Mouse (Mus musculus): ENCODE data around the gene Hist1h2be.

DNA sequence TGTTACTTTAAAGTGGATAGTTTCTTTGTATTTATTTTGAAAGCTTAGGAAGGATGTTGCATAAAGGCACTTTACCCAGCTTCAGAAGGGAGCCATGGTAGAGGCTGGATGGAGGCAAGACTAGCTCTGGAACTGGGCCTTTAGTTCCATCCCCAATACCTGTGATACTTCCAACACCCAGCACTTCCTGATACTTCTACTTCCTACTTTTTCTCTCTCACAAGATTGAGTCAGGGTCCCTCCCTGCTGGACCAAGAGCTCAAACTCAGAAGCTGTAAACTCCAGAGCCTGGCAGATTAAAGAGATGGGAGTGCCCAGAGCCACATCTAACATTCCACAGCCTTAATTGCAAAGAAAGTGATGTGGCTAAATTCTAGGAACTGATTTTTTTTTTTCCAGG is 36.6 kb downstream of the Hist1h2be start:
- no peak for TF ChIP-seq POLR2A (IDR thresholded peaks at IDR 0.05; ENCODE audit: borderline replicate concordance, extremely low read depth, low read depth, low read length)
- TF ChIP-seq CTCF (IDR thresholded peaks at IDR 0.05; ENCODE audit: insufficient read depth, low read length), result no peak

All from lung, adult 2 months (tissue).